Mouse (Mus musculus) stomach, embryonic 14.5 days (tissue): ENCODE data around the gene Wbp2nl. TPM values are rescaled to one million over a fixed set of nuclear protein-coding genes. Genes with fewer than 3 reads are reported as not detected.

Experiments used
- ATAC-seq: fragments of 200-750 bp; cut with Nextera tagmentation; 2 replicates; pipeline ENCODE4 v1.8.0; 2017; ENCODE audit warnings: low read depth, moderate TSS enrichment; ENCODE audit not compliant: insufficient number of reproducible peaks, insufficient read depth, low FRiP score
- H3K27ac ChIP-seq: fragments of 300-500 bp; sonication (generic); 2 replicates; pipeline ENCODE4 v1.5.1; 2014; ENCODE audit warnings: mild to moderate bottlenecking, low read length, moderate library complexity, mixed read lengths
- H3K27me3 ChIP-seq: fragments of 300-500 bp; sonication (generic); 2 replicates; pipeline ENCODE4 v1.6.1; 2014; ENCODE audit warnings: low read length, control low read depth, mixed read lengths; ENCODE audit not compliant: control insufficient read depth, insufficient read depth
- H3K36me3 ChIP-seq: fragments of 300-500 bp; sonication (generic); 2 replicates; pipeline ENCODE4 v1.6.1; 2014; ENCODE audit warnings: mild to moderate bottlenecking, control low read depth, low read length, moderate library complexity, mixed read lengths; ENCODE audit not compliant: control insufficient read depth, insufficient read depth
- H3K4me1 ChIP-seq: fragments of 300-500 bp; sonication (generic); 2 replicates; pipeline ENCODE4 v1.6.1; 2014; ENCODE audit warnings: low read length, control low read depth, mixed read lengths; ENCODE audit not compliant: control insufficient read depth, insufficient read depth
- H3K4me2 ChIP-seq: fragments of 300-500 bp; sonication (generic); replicated peaks from 2 replicates; pipeline ENCODE4 v1.6.1; 2014; ENCODE audit warnings: low read depth, low read length, control low read depth
- H3K4me3 ChIP-seq: fragments of 300-500 bp; sonication (generic); 2 replicates; pipeline ENCODE4 v1.5.1; 2014; ENCODE audit warnings: low read depth, low read length, control low read depth
- H3K9ac ChIP-seq: fragments of 300-500 bp; sonication (generic); replicated peaks from 2 replicates; pipeline ENCODE4 v1.6.1; 2014; ENCODE audit warnings: low read depth, mild to moderate bottlenecking, control low read depth, low read length, moderate library complexity, mixed read lengths
- H3K9me3 ChIP-seq: fragments of 300-500 bp; sonication (generic); 2 replicates; pipeline ENCODE4 v1.6.1; 2016; ENCODE audit warnings: low read depth, low read length, control low read depth; ENCODE audit not compliant: control insufficient read depth
- WGBS: fragments of 180-500 bp; shearing (Covaris S2); extraction: QIAGEN DNeasy Blood & Tissue Kit; methylation state at CpG from one replicate; pipeline ENCODE4 v1.1.7; 2014; 5-methylcytosine and 5-hydroxymethylcytosine counted together
- polyA plus RNA-seq: library from polyadenylated mRNA; unstranded; fragments of >200 nt; fragmentation: Nextera tagmentation; extraction: Ambion mirVana; gene quantifications from 2 replicates; pipeline ENCODE4 v1.2.1, GENCODE M21; 2014

The Wbp2nl gene
- polyA plus RNA-seq, 1 experiment from 2014 or later: 0.29 TPM

DNA sequence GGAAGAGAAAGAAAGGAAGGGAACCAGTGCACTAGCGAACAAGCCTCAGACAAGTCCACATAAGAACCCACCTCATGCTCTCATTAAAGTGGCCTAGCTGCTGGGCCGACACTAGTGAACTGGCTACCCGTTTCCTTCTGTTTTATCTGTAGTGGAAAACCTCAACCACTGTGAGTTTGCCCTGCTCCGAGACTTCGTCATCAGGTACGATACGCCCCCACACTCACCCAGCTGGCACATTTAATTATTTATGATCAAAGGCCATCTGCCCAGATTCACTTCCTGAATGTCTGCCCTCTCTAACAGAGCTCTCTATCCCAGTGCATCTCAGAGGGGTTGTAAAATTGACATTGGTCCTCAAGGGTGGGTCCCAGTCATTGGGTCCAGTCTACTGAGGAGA is 8.5 kb upstream of the Wbp2nl start:
- Histone ChIP-seq H3K9me3 (no peaks in the 10 kb centered on the region), H3K27ac (no peak overlapping the region), H3K36me3 (no peaks in the 10 kb centered on the region; the same call in 1 of the 2 replicates), H3K4me3 (no peak overlapping the region), H3K4me2 (no peak overlapping the region), H3K4me1 (peaks cover 10% of the 10 kb centered on the region; the same call in 1 of the 2 replicates), H3K9ac (no peak overlapping the region), H3K27me3 (no peaks in the 10 kb centered on the region)
- ATAC-seq: no peak
- WGBS: 92% methylated on average over 7 of the region's 7 CpGs

DNA sequence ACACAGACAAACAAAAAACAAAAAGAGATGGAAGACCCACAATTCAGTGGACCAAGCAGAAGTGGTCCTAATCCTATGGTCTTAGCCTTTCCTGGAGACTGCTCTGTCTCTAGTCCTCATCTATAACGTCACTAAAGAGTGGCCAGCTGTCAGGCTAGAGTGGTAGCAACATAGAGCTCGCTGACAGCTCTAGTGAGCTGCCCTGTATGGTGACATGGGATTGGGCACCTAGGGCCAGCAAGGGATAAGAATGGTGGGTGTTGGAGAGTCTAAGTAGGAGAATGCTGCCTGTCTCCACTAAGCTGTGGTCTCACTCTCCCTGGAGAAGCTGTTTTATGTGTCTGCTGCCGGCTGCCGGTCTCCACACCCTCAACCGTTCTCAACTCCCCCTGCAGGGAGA is 5.9 kb upstream of the Wbp2nl start:
- Histone ChIP-seq H3K4me2 (peak overlapping the region; percentile 5; the same call in 1 of the 2 replicates), H3K27ac (no peak overlapping the region), H3K36me3 (no peaks in the 10 kb centered on the region), H3K9ac (no peak overlapping the region), H3K4me3 (no peak overlapping the region), H3K27me3 (no peaks in the 10 kb centered on the region), H3K9me3 (no peaks in the 10 kb centered on the region), H3K4me1 (peaks cover 10% of the 10 kb centered on the region; the same call in 1 of the 2 replicates)
- ATAC-seq: no peak
- WGBS: 20% methylated on average over 5 of the region's 5 CpGs

DNA sequence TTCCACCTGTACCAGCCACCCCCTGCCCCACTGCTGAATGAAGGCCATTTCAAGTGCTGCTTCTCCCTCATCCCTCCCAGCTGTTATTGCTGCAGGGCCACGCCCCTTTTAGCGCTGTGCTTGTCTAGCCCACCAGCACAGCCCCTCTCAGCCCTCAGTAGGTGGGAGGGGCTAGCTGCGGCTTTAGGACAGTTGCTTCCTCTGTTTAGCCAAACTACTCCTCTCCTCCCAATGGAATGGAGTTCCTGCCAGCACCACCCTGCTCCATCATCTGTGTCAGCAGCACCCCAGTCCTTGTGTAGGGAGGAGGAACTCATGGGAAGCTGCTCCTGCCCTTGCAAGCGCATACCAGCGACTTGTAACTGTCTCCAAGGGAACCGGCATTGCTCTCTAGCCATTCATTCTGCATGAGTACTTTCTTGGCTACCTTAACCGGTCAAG is 5.5 kb upstream of the Wbp2nl start:
- no peaks in the 10 kb centered on the region for H3K27me3 ChIP-seq
- H3K9me3 ChIP-seq: no peaks in the 10 kb centered on the region
- H3K4me1 ChIP-seq: peaks cover 10% of the 10 kb centered on the region; the same call in 1 of the 2 replicates
- 6% methylated on average over 7 of the region's 7 CpGs for WGBS
- no peak overlapping the region for H3K27ac ChIP-seq
- peak overlapping the region; percentile 5; the same call in 1 of the 2 replicates for H3K4me2 ChIP-seq
- peak; percentile 65; the same call in 1 of the 2 replicates for ATAC-seq
- no peak overlapping the region for H3K9ac ChIP-seq
- H3K36me3 ChIP-seq: no peaks in the 10 kb centered on the region
- H3K4me3 ChIP-seq: no peak overlapping the region

DNA sequence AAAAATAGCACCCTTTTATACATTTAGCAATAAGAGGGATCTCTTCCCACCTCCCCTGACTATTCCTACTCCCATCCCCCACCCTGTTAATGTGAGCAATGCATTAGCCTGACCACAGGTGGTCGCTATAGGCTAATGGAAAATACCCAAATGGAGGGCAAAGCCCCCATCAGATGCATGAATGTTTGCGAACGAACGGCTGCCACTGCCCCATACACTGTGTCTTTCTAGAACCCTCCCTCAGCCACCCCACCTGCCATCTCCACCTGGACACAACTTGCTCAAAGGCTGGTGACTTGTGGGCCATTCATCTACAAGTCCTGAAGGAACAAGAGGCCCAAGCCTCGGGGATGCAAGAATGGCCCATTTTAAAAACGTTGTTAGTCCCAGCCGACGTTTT is 4.7 kb upstream of the Wbp2nl start:
- 42% methylated on average over 8 of the region's 8 CpGs for WGBS
- H3K4me2 ChIP-seq: no peak overlapping the region
- H3K27me3 ChIP-seq: no peaks in the 10 kb centered on the region
- H3K36me3 ChIP-seq: no peaks in the 10 kb centered on the region
- H3K27ac ChIP-seq: no peak overlapping the region
- no peaks in the 10 kb centered on the region for H3K9me3 ChIP-seq
- ATAC-seq: no peak
- H3K4me1 ChIP-seq: peaks cover 10% of the 10 kb centered on the region; the same call in 1 of the 2 replicates
- H3K4me3 ChIP-seq: no peak overlapping the region
- no peak overlapping the region for H3K9ac ChIP-seq

- 0 out of 2 replicates have a peak overlapping the region, but pooled peaks have one; percentile 6 for H3K27ac ChIP-seq
- no peaks in the 10 kb centered on the region for H3K36me3 ChIP-seq
- no peak overlapping the region for H3K4me2 ChIP-seq
- no peak overlapping the region for H3K9ac ChIP-seq
- H3K4me3 ChIP-seq: no peak overlapping the region
- ATAC-seq: peak; percentile 94
- WGBS: 58% methylated on average over 3 of the region's 3 CpGs
- H3K27me3 ChIP-seq: no peaks in the 10 kb centered on the region
- H3K4me1 ChIP-seq: no peaks in the 10 kb centered on the region
- no peaks in the 10 kb centered on the region for H3K9me3 ChIP-seq
Observed at GRCm38 (mm10) chr15:82307107-82307506, 8.4 kb downstream of the Wbp2nl start.

DNA sequence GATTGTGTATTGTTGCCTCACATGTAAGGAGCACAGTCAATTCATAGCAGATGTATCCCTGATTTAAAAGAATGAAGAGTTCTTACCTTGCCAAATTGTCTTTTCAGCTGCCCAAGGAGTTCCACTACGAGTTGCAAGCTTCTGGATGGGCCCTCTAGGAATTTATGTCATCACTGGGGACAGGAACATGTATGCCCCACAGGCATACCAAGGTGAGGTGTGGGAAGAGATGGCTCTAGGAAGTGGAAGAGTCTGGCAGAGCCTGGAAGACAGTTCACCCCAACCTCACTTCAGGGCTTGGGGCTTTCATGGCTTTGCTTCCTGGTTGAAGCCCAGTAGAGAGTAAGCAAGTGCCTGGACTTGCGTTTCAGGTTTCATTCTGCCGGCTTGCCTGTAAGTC is 9.7 kb downstream of the Wbp2nl start:
- H3K27ac ChIP-seq: no peak overlapping the region
- H3K36me3 ChIP-seq: no peaks in the 10 kb centered on the region
- WGBS: 67% methylated on average over 3 of the region's 3 CpGs
- no peaks in the 10 kb centered on the region for H3K9me3 ChIP-seq
- H3K4me3 ChIP-seq: no peak overlapping the region
- H3K27me3 ChIP-seq: no peaks in the 10 kb centered on the region
- H3K9ac ChIP-seq: no peak overlapping the region
- no peak overlapping the region for H3K4me2 ChIP-seq
- no peak for ATAC-seq
- H3K4me1 ChIP-seq: no peaks in the 10 kb centered on the region

- no peaks in the 10 kb centered on the region for H3K27me3 ChIP-seq
- no peak overlapping the region for H3K4me3 ChIP-seq
- no peaks in the 10 kb centered on the region for H3K9me3 ChIP-seq
- no peak overlapping the region for H3K4me2 ChIP-seq
- 86% methylated on average over 6 of the region's 6 CpGs for WGBS
- no peak overlapping the region for H3K9ac ChIP-seq
- no peak for ATAC-seq
- no peaks in the 10 kb centered on the region for H3K4me1 ChIP-seq
- no peak overlapping the region for H3K27ac ChIP-seq
- H3K36me3 ChIP-seq: no peaks in the 10 kb centered on the region
Observed at GRCm38 (mm10) chr15:82317839-82318238, 19.1 kb downstream of the Wbp2nl start.

- no peaks in the 10 kb centered on the region for H3K36me3 ChIP-seq
- no peaks in the 10 kb centered on the region for H3K27me3 ChIP-seq
- H3K4me1 ChIP-seq: no peaks in the 10 kb centered on the region
- WGBS: 45% methylated on average over 1 of the region's 1 CpGs
- ATAC-seq: no peak
- H3K9ac ChIP-seq: no peak overlapping the region
- no peak overlapping the region for H3K27ac ChIP-seq
- no peak overlapping the region for H3K4me3 ChIP-seq
- H3K4me2 ChIP-seq: no peak overlapping the region
- H3K9me3 ChIP-seq: no peaks in the 10 kb centered on the region
Observed at GRCm38 (mm10) chr15:82319613-82320012, 20.9 kb downstream of the Wbp2nl start.

- Histone ChIP-seq H3K36me3 (no peaks in the 10 kb centered on the region), H3K9ac (no peak overlapping the region), H3K27ac (no peak overlapping the region), H3K4me1 (no peaks in the 10 kb centered on the region), H3K27me3 (no peaks in the 10 kb centered on the region), H3K4me2 (no peak overlapping the region), H3K9me3 (no peaks in the 10 kb centered on the region), H3K4me3 (no peak overlapping the region)
- ATAC-seq: no peak
- 70% methylated on average over 8 of the region's 8 CpGs for WGBS
Observed at GRCm38 (mm10) chr15:82322195-82322594, 23.4 kb downstream of the Wbp2nl start.
